Comparison of ENCODE assay signal across 14 mouse cellular contexts in genomic region chr19:46977460-46977859, GRCm38 (mm10). TPM values are rescaled to one million over a fixed set of nuclear protein-coding genes. Genes with fewer than 3 reads are reported as not detected.
DNase-seq lines count a peak whose midpoint lies in the region; ATAC-seq and TF ChIP-seq lines count a peak whose summit lies in the region.
"Had no signal": no experiment of that assay in that cellular context is flagged by ENCODE, and none has a peak within 500 bp of the region (broad histone marks: within the 10 kb centered on the region; RNA-seq: fewer than 3 reads in every experiment).

No protein-coding gene starts in this region.

- no peak overlapping the region for H3K4me3 ChIP-seq in forebrain, embryonic 14.5 days (ENCODE audit: low read depth, low read length)
- H3K4me3 ChIP-seq in forebrain, embryonic 13.5 days = no peak overlapping the region
- H3K4me3 ChIP-seq in neural tube, embryonic 11.5 days (ENCODE audit: low read depth, low read length) = no peak overlapping the region
- no peak overlapping the region for H3K4me3 ChIP-seq in neural tube, embryonic 15.5 days (replicated peaks)
- H3K4me3 ChIP-seq in kidney, postnatal 0 days (replicated peaks; ENCODE audit: low read depth, low read length) = no peak overlapping the region
- H3K4me3 ChIP-seq: limb, embryonic 12.5 days had no signal

- no peaks in the 10 kb centered on the region for H3K4me1 ChIP-seq in forebrain, embryonic 14.5 days (ENCODE audit: control insufficient read depth, insufficient read depth, low read length)
- H3K4me1 ChIP-seq in forebrain, embryonic 13.5 days = no peaks in the 10 kb centered on the region; the same call in 1 of the 2 replicates
- no peaks in the 10 kb centered on the region for H3K4me1 ChIP-seq in neural tube, embryonic 11.5 days (ENCODE audit: control insufficient read depth, insufficient read depth, low read length)
- H3K4me1 ChIP-seq in neural tube, embryonic 15.5 days = no peaks in the 10 kb centered on the region
- H3K4me1 ChIP-seq in kidney, postnatal 0 days (replicated peaks; ENCODE audit: insufficient read depth, low read length) = no peaks in the 10 kb centered on the region
- H3K4me1 ChIP-seq: limb, embryonic 12.5 days had no signal

- H3K9me3 ChIP-seq in forebrain, embryonic 14.5 days (replicated peaks; ENCODE audit: control insufficient read depth, low read length) = no peaks in the 10 kb centered on the region
- no peaks in the 10 kb centered on the region for H3K9me3 ChIP-seq in forebrain, embryonic 13.5 days (replicated peaks)
- no peaks in the 10 kb centered on the region for H3K9me3 ChIP-seq in neural tube, embryonic 11.5 days (ENCODE audit: control insufficient read depth, low read length)
- H3K9me3 ChIP-seq in neural tube, embryonic 15.5 days (replicated peaks) = no peaks in the 10 kb centered on the region
- H3K9me3 ChIP-seq in kidney, postnatal 0 days (replicated peaks; ENCODE audit: low read length) = no peaks in the 10 kb centered on the region
- H3K9me3 ChIP-seq: limb, embryonic 12.5 days had no signal

- no peak overlapping the region for H3K27ac ChIP-seq in forebrain, embryonic 14.5 days (ENCODE audit: low read depth, low read length)
- no peak overlapping the region for H3K27ac ChIP-seq in forebrain, embryonic 13.5 days
- H3K27ac ChIP-seq in neural tube, embryonic 11.5 days (ENCODE audit: low read depth, low read length) = no peak overlapping the region
- no peak overlapping the region for H3K27ac ChIP-seq in neural tube, embryonic 15.5 days (replicated peaks)
- peak overlapping the region; percentile 1; the same call in 1 of the 2 replicates for H3K27ac ChIP-seq in kidney, postnatal 0 days
- H3K27ac ChIP-seq: limb, embryonic 12.5 days had no signal

- peak; percentile 35 for DNase-seq in forebrain, embryonic 14.5 days (ENCODE audit: low spot score)
- peak; percentile 26 for DNase-seq in neural tube, embryonic 11.5 days (ENCODE audit: low spot score)
- peak; percentile 71 for DNase-seq in kidney, postnatal 0 days (ENCODE audit: low spot score)
- peak; percentile 87 for DNase-seq in splenic B cell, adult 2 months (ENCODE audit: low read depth, low spot score)
- DNase-seq in left cerebral cortex, adult 11 months (ENCODE audit: low spot score) = no peak
- no peak for DNase-seq in adipocyte (ENCODE audit: low spot score)
- DNase-seq: gastrocnemius, postnatal 25 days; liver, postnatal 0 days; thymus, postnatal 36 days had no signal

- H3K36me3 ChIP-seq in forebrain, embryonic 14.5 days (ENCODE audit: control insufficient read depth, insufficient read depth, low read length) = no peaks in the 10 kb centered on the region
- H3K36me3 ChIP-seq in forebrain, embryonic 13.5 days (ENCODE audit: poor library complexity, severe bottlenecking) = no peaks in the 10 kb centered on the region
- H3K36me3 ChIP-seq in neural tube, embryonic 11.5 days (ENCODE audit: control insufficient read depth, insufficient read depth, low read length) = no peaks in the 10 kb centered on the region
- H3K36me3 ChIP-seq in neural tube, embryonic 15.5 days = no peaks in the 10 kb centered on the region
- no peaks in the 10 kb centered on the region for H3K36me3 ChIP-seq in kidney, postnatal 0 days (ENCODE audit: insufficient read depth, low read length)
- H3K36me3 ChIP-seq in splenic B cell, adult 2 months (ENCODE audit: control insufficient read depth, insufficient read depth, low read length, poor library complexity, severe bottlenecking) = no peaks in the 10 kb centered on the region
- H3K36me3 ChIP-seq: limb, embryonic 12.5 days had no signal

- no peak overlapping the region for H3K9ac ChIP-seq in forebrain, embryonic 14.5 days (ENCODE audit: low read length)
- H3K9ac ChIP-seq in forebrain, embryonic 13.5 days = no peak overlapping the region
- no peak overlapping the region for H3K9ac ChIP-seq in neural tube, embryonic 11.5 days (ENCODE audit: low read length)
- H3K9ac ChIP-seq in neural tube, embryonic 15.5 days (replicated peaks) = no peak overlapping the region
- H3K9ac ChIP-seq in kidney, postnatal 0 days (ENCODE audit: low read depth, low read length) = no peak overlapping the region
- H3K9ac ChIP-seq: limb, embryonic 12.5 days; liver, postnatal 0 days had no signal

- TF ChIP-seq CTCF in kidney, postnatal 0 days (IDR thresholded peaks at IDR 0.05; ENCODE audit: low read depth) = no peak

- no peak; the same call in 1 of the 2 replicates for ATAC-seq in forebrain, embryonic 14.5 days
- no peak for ATAC-seq in forebrain, embryonic 13.5 days
- ATAC-seq in neural tube, embryonic 11.5 days (ENCODE audit: insufficient read depth, low FRiP score, low TSS enrichment) = no peak
- no peak for ATAC-seq in neural tube, embryonic 15.5 days (ENCODE audit: low FRiP score)
- peak; percentile 63 for ATAC-seq in kidney, postnatal 0 days (replicated peaks; ENCODE audit: low FRiP score, low read depth)
- ATAC-seq: activated CD4-positive, CD25-positive, alpha-beta regulatory T cell, adult 4 months; liver, postnatal 0 days had no signal

- H3K4me2 ChIP-seq in forebrain, embryonic 14.5 days (ENCODE audit: low read length) = no peak overlapping the region
- no peak overlapping the region for H3K4me2 ChIP-seq in forebrain, embryonic 13.5 days
- H3K4me2 ChIP-seq in neural tube, embryonic 11.5 days (ENCODE audit: low read depth) = no peak overlapping the region
- H3K4me2 ChIP-seq in neural tube, embryonic 15.5 days = no peak overlapping the region
- H3K4me2 ChIP-seq in kidney, postnatal 0 days (ENCODE audit: low read length) = no peak overlapping the region
- H3K4me2 ChIP-seq: limb, embryonic 12.5 days had no signal

- no peaks in the 10 kb centered on the region for H3K27me3 ChIP-seq in forebrain, embryonic 14.5 days (replicated peaks; ENCODE audit: control insufficient read depth, insufficient read depth, low read length)
- no peaks in the 10 kb centered on the region for H3K27me3 ChIP-seq in forebrain, embryonic 13.5 days
- H3K27me3 ChIP-seq in neural tube, embryonic 11.5 days (ENCODE audit: control insufficient read depth, insufficient read depth, low read length) = no peaks in the 10 kb centered on the region
- H3K27me3 ChIP-seq in neural tube, embryonic 15.5 days (replicated peaks) = no peaks in the 10 kb centered on the region
- H3K27me3 ChIP-seq in kidney, postnatal 0 days (ENCODE audit: insufficient read depth, low read length) = no peaks in the 10 kb centered on the region
- H3K27me3 ChIP-seq in splenic B cell, adult 2 months (ENCODE audit: control insufficient read depth, insufficient read depth, low read length, poor library complexity, severe bottlenecking) = no peaks in the 10 kb centered on the region
- H3K27me3 ChIP-seq: limb, embryonic 12.5 days had no signal

- WGBS in forebrain, embryonic 14.5 days = 30% methylated on average over 6 of the region's 6 CpGs
- 21% methylated on average over 6 of the region's 6 CpGs for WGBS in forebrain, embryonic 13.5 days
- 44% methylated on average over 6 of the region's 6 CpGs for WGBS in neural tube, embryonic 11.5 days
- 24% methylated on average over 6 of the region's 6 CpGs for WGBS in neural tube, embryonic 15.5 days
- 35% methylated on average over 6 of the region's 6 CpGs for WGBS in kidney, postnatal 0 days

RNA-seq across cellular contexts. Expression of gene Ina, which starts 37.0 kb away (rescaled TPM):
- polyA plus RNA-seq in forebrain, embryonic 14.5 days (2014; fragmentation: Nextera tagmentation; extraction: Ambion mirVana) = 253 and 297 TPM in 2 replicates
- 206 and 221 TPM in 2 replicates for polyA plus RNA-seq in forebrain, embryonic 13.5 days (2015; fragmentation: Nextera tagmentation; extraction: Ambion mirVana)
- polyA plus RNA-seq in neural tube, embryonic 11.5 days (2014; fragmentation: Nextera tagmentation; extraction: Ambion mirVana) = 276 and 332 TPM in 2 replicates
- polyA plus RNA-seq in neural tube, embryonic 15.5 days (2015; fragmentation: Nextera tagmentation; extraction: Ambion mirVana) = 385 and 491 TPM in 2 replicates
- 0.05 and 0.24 TPM in 2 replicates for polyA plus RNA-seq in kidney, postnatal 0 days (2015; fragmentation: Nextera tagmentation; extraction: Ambion mirVana)
- polyA plus RNA-seq: activated CD4-positive, CD25-positive, alpha-beta regulatory T cell, adult 4 months; C2C12; liver, postnatal 0 days had no signal

RNA-seq across cellular contexts. Expression of gene Nt5c2, which starts 37.5 kb away (rescaled TPM):
- polyA plus RNA-seq in forebrain, embryonic 14.5 days (2014; fragmentation: Nextera tagmentation; extraction: Ambion mirVana) = 84.2 and 86.2 TPM in 2 replicates
- polyA plus RNA-seq in forebrain, embryonic 13.5 days (2015; fragmentation: Nextera tagmentation; extraction: Ambion mirVana) = 68.8 and 83.9 TPM in 2 replicates
- 68.3 and 71.7 TPM in 2 replicates for polyA plus RNA-seq in neural tube, embryonic 11.5 days (2014; fragmentation: Nextera tagmentation; extraction: Ambion mirVana)
- polyA plus RNA-seq in neural tube, embryonic 15.5 days (2015; fragmentation: Nextera tagmentation; extraction: Ambion mirVana) = 72.1 and 78.5 TPM in 2 replicates
- polyA plus RNA-seq in kidney, postnatal 0 days (2015; fragmentation: Nextera tagmentation; extraction: Ambion mirVana) = 68.4 and 87.5 TPM in 2 replicates

Comparison
In these comparisons a context has a peak if more than half of its experiments do, and no peak if none do; other contexts are left out.
1. DNase-seq: peak in forebrain, embryonic 14.5 days (single experiment), neural tube, embryonic 11.5 days (single experiment), kidney, postnatal 0 days (single experiment) and splenic B cell, adult 2 months (single experiment); none in left cerebral cortex, adult 11 months (single experiment) and adipocyte (single experiment).
2. RNA of gene Ina, which starts 37.0 kb away (polyA plus RNA-seq): 385 to 491 TPM in neural tube, embryonic 15.5 days, 276 to 332 TPM in neural tube, embryonic 11.5 days, 253 to 297 TPM in forebrain, embryonic 14.5 days and 206 to 221 TPM in forebrain, embryonic 13.5 days; 0.05 to 0.24 TPM in kidney, postnatal 0 days; every median in the first group is over 100 times any median in the second.